In genomic region chr11:116254627-116255026, GRCm38 (mm10) we compare ENCODE assay signal across 11 mouse cellular contexts. TPM values are rescaled to one million over a fixed set of nuclear protein-coding genes. Genes with fewer than 3 reads are reported as not detected.
DNase-seq lines count a peak whose midpoint lies in the region; ATAC-seq and TF ChIP-seq lines count a peak whose summit lies in the region.
"Had no signal": no experiment of that assay in that cellular context is flagged by ENCODE, and none has a peak within 500 bp of the region (broad histone marks: within the 10 kb centered on the region; RNA-seq: fewer than 3 reads in every experiment).

No protein-coding gene starts in this region.

- ATAC-seq in G1E (ENCODE audit: extremely low read depth, insufficient number of reproducible peaks, low FRiP score, poor library complexity, severe bottlenecking) = peak; percentile 57
- ATAC-seq in kidney, embryonic 15.5 days (replicated peaks; ENCODE audit: low FRiP score) = no peak
- no peak for ATAC-seq in heart, embryonic 12.5 days (ENCODE audit: insufficient number of reproducible peaks, low FRiP score)
- ATAC-seq: forebrain, embryonic 16.5 days had no signal

- no peak overlapping the region for H3K4me2 ChIP-seq in kidney, embryonic 15.5 days
- no peak overlapping the region for H3K4me2 ChIP-seq in heart, embryonic 12.5 days

- peaks cover 12% of the 10 kb centered on the region for H3K4me1 ChIP-seq in G1E (ENCODE audit: insufficient read depth, low read depth, low read length)
- peaks cover 36% of the 10 kb centered on the region for H3K4me1 ChIP-seq in kidney, embryonic 15.5 days
- peaks cover 25% of the 10 kb centered on the region for H3K4me1 ChIP-seq in heart, embryonic 12.5 days (replicated peaks)

- TF ChIP-seq CTCF in G1E (IDR thresholded peaks at IDR 0.05; ENCODE audit: low read depth, low read length) = no peak

- H3K27ac ChIP-seq in kidney, embryonic 15.5 days = peak overlapping the region; percentile 69
- H3K27ac ChIP-seq in heart, embryonic 12.5 days (ENCODE audit: poor library complexity, severe bottlenecking) = no peak overlapping the region

- no peak overlapping the region for H3K4me3 ChIP-seq in G1E (ENCODE audit: low read depth, low read length)
- H3K4me3 ChIP-seq in kidney, embryonic 15.5 days (replicated peaks) = no peak overlapping the region
- H3K4me3 ChIP-seq in heart, embryonic 12.5 days = no peak overlapping the region

- 68% methylated on average over 9 of the region's 9 CpGs for WGBS in kidney, embryonic 15.5 days
- WGBS in heart, embryonic 12.5 days = 81% methylated on average over 9 of the region's 9 CpGs

- peaks cover 100% of the 10 kb centered on the region for H3K36me3 ChIP-seq in G1E (replicated peaks)
- H3K36me3 ChIP-seq in kidney, embryonic 15.5 days = peaks cover 98% of the 10 kb centered on the region
- peaks cover 99% of the 10 kb centered on the region for H3K36me3 ChIP-seq in heart, embryonic 12.5 days

- H3K9me3 ChIP-seq in G1E (replicated peaks) = no peaks in the 10 kb centered on the region
- no peaks in the 10 kb centered on the region for H3K9me3 ChIP-seq in kidney, embryonic 15.5 days (replicated peaks)
- no peaks in the 10 kb centered on the region for H3K9me3 ChIP-seq in heart, embryonic 12.5 days (replicated peaks)

- no peak overlapping the region for H3K9ac ChIP-seq in kidney, embryonic 15.5 days
- no peak overlapping the region for H3K9ac ChIP-seq in heart, embryonic 12.5 days

- H3K27me3 ChIP-seq in G1E (ENCODE audit: insufficient read depth, low read length) = no peaks in the 10 kb centered on the region
- no peaks in the 10 kb centered on the region for H3K27me3 ChIP-seq in kidney, embryonic 15.5 days
- H3K27me3 ChIP-seq in heart, embryonic 12.5 days (replicated peaks) = no peaks in the 10 kb centered on the region

- peak; percentile 99 for DNase-seq in 416B (ENCODE audit: low read depth)
- DNase-seq in G1E (ENCODE audit: low spot score) = no peak
- DNase-seq in lung, postnatal 36 days = peak; percentile 70
- DNase-seq in embryo, embryonic 10 days (ENCODE audit: low spot score) = no peak
- DNase-seq in right cerebral cortex, adult 2 months (ENCODE audit: low spot score in 2 of 2) = no peak
- DNase-seq: cerebellum, adult 11-12 months; heart, postnatal 4 days; left cerebral cortex, postnatal 4 days had no signal

RNA-seq across cellular contexts. Expression of gene Evpl, which starts 16.8 kb away (rescaled TPM):
- total RNA-seq in G1E (2014; fragmentation: Nextera tagmentation) = not detected in 2 replicates
- 0.05 TPM in 1 of 2 replicates, not detected in the other for total RNA-seq in G1E (2017)
- polyA plus RNA-seq in G1E (2012) = 0.01 TPM in 2 replicates
- 2.8 and 2.9 TPM in 2 replicates for polyA plus RNA-seq in kidney, embryonic 15.5 days (2015; fragmentation: Nextera tagmentation; extraction: Ambion mirVana)
- polyA plus RNA-seq in heart, embryonic 12.5 days (2016; fragmentation: Nextera tagmentation; extraction: Ambion mirVana) = 0.53 and 0.84 TPM in 2 replicates

RNA-seq across cellular contexts. Expression of gene Srp68, which starts 19.4 kb away (rescaled TPM):
- total RNA-seq in G1E (2014; fragmentation: Nextera tagmentation) (78.0 and 79.1 TPM in 2 replicates), G1E (2017) (25.2 and 35.1 TPM in 2 replicates)
- 49.3 and 52.1 TPM in 2 replicates for polyA plus RNA-seq in G1E (2012)
- 91.3 and 96.5 TPM in 2 replicates for polyA plus RNA-seq in kidney, embryonic 15.5 days (2015; fragmentation: Nextera tagmentation; extraction: Ambion mirVana)
- polyA plus RNA-seq in heart, embryonic 12.5 days (2016; fragmentation: Nextera tagmentation; extraction: Ambion mirVana) = 73.9 and 74.8 TPM in 2 replicates

RNA-seq across cellular contexts. Expression of gene Galr2, which starts 26.1 kb away (rescaled TPM):
- not detected in 2 replicates for total RNA-seq in G1E (2014; fragmentation: Nextera tagmentation)
- 0.23 and 0.38 TPM in 2 replicates for total RNA-seq in G1E (2017)
- polyA plus RNA-seq in G1E (2012) = not detected in 2 replicates
- polyA plus RNA-seq in kidney, embryonic 15.5 days (2015; fragmentation: Nextera tagmentation; extraction: Ambion mirVana) = 0.22 and 0.32 TPM in 2 replicates
- 0.09 TPM in 1 of 2 replicates, not detected in the other for polyA plus RNA-seq in heart, embryonic 12.5 days (2016; fragmentation: Nextera tagmentation; extraction: Ambion mirVana)
- total RNA-seq: heart, postnatal 4 days had no signal

RNA-seq across cellular contexts. Expression of gene Exoc7, which starts 52.4 kb away (rescaled TPM):
- total RNA-seq in G1E (2014; fragmentation: Nextera tagmentation) (30.9 and 39.5 TPM in 2 replicates), G1E (2017) (18.6 and 32.1 TPM in 2 replicates)
- 13.1 and 13.6 TPM in 2 replicates for polyA plus RNA-seq in G1E (2012)
- polyA plus RNA-seq in kidney, embryonic 15.5 days (2015; fragmentation: Nextera tagmentation; extraction: Ambion mirVana) = 61.8 and 64.0 TPM in 2 replicates
- 47.8 and 51.3 TPM in 2 replicates for polyA plus RNA-seq in heart, embryonic 12.5 days (2016; fragmentation: Nextera tagmentation; extraction: Ambion mirVana)

RNA-seq across cellular contexts. Expression of gene Acox1, which starts 55.8 kb away (rescaled TPM):
- total RNA-seq in G1E (2014; fragmentation: Nextera tagmentation) (34.0 and 35.6 TPM in 2 replicates), G1E (2017) (51.2 and 55.8 TPM in 2 replicates)
- 2.5 and 2.8 TPM in 2 replicates for polyA plus RNA-seq in G1E (2012)
- polyA plus RNA-seq in kidney, embryonic 15.5 days (2015; fragmentation: Nextera tagmentation; extraction: Ambion mirVana) = 32.6 and 35.9 TPM in 2 replicates
- polyA plus RNA-seq in heart, embryonic 12.5 days (2016; fragmentation: Nextera tagmentation; extraction: Ambion mirVana) = 36.1 and 38.3 TPM in 2 replicates

Comparison
In these comparisons a context has a peak if more than half of its experiments do, and no peak if none do; other contexts are left out.
1. DNase-seq: peak in 416B (single experiment) and lung, postnatal 36 days (single experiment); none in G1E (single experiment), embryo, embryonic 10 days (single experiment) and right cerebral cortex, adult 2 months (0 of 2).